Mouse (Mus musculus) cerebellum, postnatal 36 days (tissue): ENCODE data around the gene Stxbp1.

Experiments used
- DNase-seq, 2 experiments: peaks; one replicate each; pipeline ENCODE4 v3.0.0; 2021 to 2022; ENCODE audit warnings: mixed read lengths in 2 of 2

Gene Stxbp1

GRCm38 (mm10) chr2:32784048-32784681, 62.9 kb downstream of the Stxbp1 start, which contains the start of gene Cfap157:
Gene Cfap157, minus strand, starts transcription at chr2:32784428.
- DNase-seq = no peak

- no peak for DNase-seq
These were observed 65.3 kb downstream of the Stxbp1 start for GRCm38 (mm10) chr2:32781710-32782109.

GRCm38 (mm10) chr2:32779714-32780113, 67.3 kb downstream of the Stxbp1 start:
- no peak for DNase-seq

GRCm38 (mm10) chr2:32779131-32779530, 67.9 kb downstream of the Stxbp1 start:
- peak; percentile 79 to 80 for DNase-seq

- DNase-seq = no peak
These were observed 69.0 kb downstream of the Stxbp1 start for GRCm38 (mm10) chr2:32778081-32778480.

- no peak for DNase-seq
These were observed 70.9 kb downstream of the Stxbp1 start for GRCm38 (mm10) chr2:32776192-32776591.

GRCm38 (mm10) chr2:32775359-32776074, 71.5 kb downstream of the Stxbp1 start, which contains the start of the genes Ttc16 and Ptrh1:
Gene Ttc16, minus strand, starts transcription at chr2:32775633.
Gene Ptrh1, plus strand, starts transcription at chr2:32775786.
- peak; percentile 96 to 97 for DNase-seq

GRCm38 (mm10) chr2:32772626-32773279, 74.3 kb downstream of the Stxbp1 start:
- no peak for DNase-seq

- DNase-seq = no peak
These were observed 75.2 kb downstream of the Stxbp1 start for GRCm38 (mm10) chr2:32771886-32772285.

- DNase-seq = no peak
These were observed 77.5 kb downstream of the Stxbp1 start for GRCm38 (mm10) chr2:32769327-32770085.

- peak; percentile 48 to 66 for DNase-seq
These were observed 78.3 kb downstream of the Stxbp1 start for GRCm38 (mm10) chr2:32768661-32769285.

GRCm38 (mm10) chr2:32767241-32767640, 79.8 kb downstream of the Stxbp1 start:
- no peak for DNase-seq

GRCm38 (mm10) chr2:32763353-32763752, 83.7 kb downstream of the Stxbp1 start:
- no peak for DNase-seq

- DNase-seq = no peak
These were observed 85.2 kb downstream of the Stxbp1 start for GRCm38 (mm10) chr2:32761859-32762258.

- peak in 1 of 2 experiments; percentile 32 for DNase-seq
These were observed 85.7 kb downstream of the Stxbp1 start for GRCm38 (mm10) chr2:32761361-32761760.

- DNase-seq = peak in 1 of 2 experiments; percentile 32
These were observed 88.0 kb downstream of the Stxbp1 start for GRCm38 (mm10) chr2:32759001-32759400.

- no peak for DNase-seq
These were observed 88.5 kb downstream of the Stxbp1 start for GRCm38 (mm10) chr2:32758503-32758902.

- peak; percentile 92 to 96 for DNase-seq
These were observed 89.8 kb downstream of the Stxbp1 start, which contains the start of gene Tor2a for GRCm38 (mm10) chr2:32757056-32757845. Gene Tor2a, plus strand, starts transcription at chr2:32757234.

- no peak for DNase-seq
These were observed 90.4 kb downstream of the Stxbp1 start for GRCm38 (mm10) chr2:32756674-32757055.

- DNase-seq = no peak
These were observed 94.9 kb downstream of the Stxbp1 start for GRCm38 (mm10) chr2:32752181-32752580.

GRCm38 (mm10) chr2:32751665-32752033, 95.4 kb downstream of the Stxbp1 start:
- no peak for DNase-seq
